Mouse (Mus musculus) ovary, postnatal 10 days (tissue): ENCODE results near the gene 4930578G10Rik.
"Not testable (repeated sequence)": the region's sequence is repeated elsewhere in the genome, so short reads cannot be mapped to it uniquely, and the experiment has no call there.

Experiments used
- DNase-seq: peaks from one replicate; pipeline ENCODE4 v3.0.0; 2022; ENCODE audit warnings: low spot score

The 4930578G10Rik gene

GRCm38 (mm10) chr4:42735245-42735644 is at the start of gene 4930578G10Rik:
Gene 4930578G10Rik, plus strand, starts transcription at chr4:42735545.
- DNase-seq: not testable (repeated sequence)

DNA sequence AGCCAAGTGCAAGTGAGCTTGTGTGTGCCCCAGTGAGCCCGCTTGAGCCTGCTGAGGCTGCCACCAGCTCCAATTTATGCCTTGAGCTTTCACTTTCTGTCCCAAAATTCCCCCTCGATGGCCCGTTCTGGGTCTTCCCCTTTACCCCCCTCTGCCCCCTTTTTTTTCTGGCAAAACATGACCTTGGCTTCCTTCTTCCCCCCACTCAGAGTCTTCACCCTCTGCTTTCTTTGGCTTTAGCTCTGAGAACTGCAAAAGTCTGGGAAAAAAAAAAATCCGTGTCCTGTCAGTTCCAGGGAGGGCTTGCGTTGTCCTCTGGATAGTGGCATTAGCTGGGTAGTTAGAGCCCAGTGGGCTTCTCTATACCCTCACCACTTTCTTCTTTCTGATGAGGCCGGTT is 21.1 kb downstream of the 4930578G10Rik start, which contains the start of gene Ccl19:
Ccl19 (minus strand) TSS at position 101 of the 400 bp plus-strand sequence.
- not testable (repeated sequence) for DNase-seq

- not testable (repeated sequence) for DNase-seq
Measured at GRCm38 (mm10) chr4:42773893-42774292, 38.5 kb downstream of the 4930578G10Rik start, which contains the start of gene Ccl21a. Gene Ccl21a, minus strand, starts transcription at chr4:42773993.

GRCm38 (mm10) chr4:42853788-42854187 is 118.4 kb downstream of the 4930578G10Rik start, which contains the start of gene Fam205a1:
Gene Fam205a1, minus strand, starts transcription at chr4:42853888.
- not testable (repeated sequence) for DNase-seq

GRCm38 (mm10) chr4:42856671-42857070 is 121.3 kb downstream of the 4930578G10Rik start, which contains the start of gene Gm12394:
Gene Gm12394, minus strand, starts transcription at chr4:42856771.
- DNase-seq: not testable (repeated sequence)

GRCm38 (mm10) chr4:42860483-42860882 is 125.1 kb downstream of the 4930578G10Rik start:
- not testable (repeated sequence) for DNase-seq

GRCm38 (mm10) chr4:42863487-42863886 is 128.1 kb downstream of the 4930578G10Rik start:
- DNase-seq: not testable (repeated sequence)

DNA sequence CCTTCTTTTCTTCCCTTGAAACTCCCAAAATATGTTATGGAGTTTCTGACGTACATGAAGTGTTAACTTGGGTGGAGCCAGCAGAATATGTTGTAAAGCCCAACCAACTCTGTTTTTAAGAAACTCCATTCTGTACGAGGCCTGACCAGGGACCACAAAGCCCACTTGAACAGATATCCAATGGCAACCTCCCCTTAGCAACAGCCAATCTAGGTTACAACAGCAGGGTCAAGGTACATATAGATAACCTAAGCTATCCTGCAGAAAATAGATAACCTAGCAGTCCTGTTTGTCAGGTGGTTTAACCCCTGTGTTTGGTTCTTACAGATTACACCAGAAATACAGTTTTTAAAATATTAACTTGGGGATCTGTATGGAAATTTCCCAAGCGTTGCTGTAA is 132.0 kb downstream of the 4930578G10Rik start:
- DNase-seq: no peak

DNA sequence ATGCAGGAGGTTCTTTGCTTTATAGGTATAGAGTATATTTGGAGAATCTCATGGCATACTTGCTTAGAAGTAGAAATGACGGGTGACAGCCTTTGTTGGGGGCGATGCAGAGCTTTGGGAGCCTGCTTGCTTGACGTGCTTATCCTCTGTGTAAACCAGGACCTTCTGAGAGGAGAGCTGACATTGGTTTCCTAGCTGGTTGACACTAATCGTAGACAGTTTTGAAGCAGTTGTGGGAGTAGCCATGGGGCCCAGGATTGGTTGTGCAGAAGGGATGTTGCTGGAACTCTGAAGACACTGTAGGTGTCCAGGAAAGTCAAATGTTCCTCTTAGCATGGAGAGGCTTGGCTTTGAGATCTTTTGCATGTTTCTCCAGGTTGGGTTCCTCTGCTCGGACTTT is 132.8 kb downstream of the 4930578G10Rik start:
- DNase-seq: no peak

DNA sequence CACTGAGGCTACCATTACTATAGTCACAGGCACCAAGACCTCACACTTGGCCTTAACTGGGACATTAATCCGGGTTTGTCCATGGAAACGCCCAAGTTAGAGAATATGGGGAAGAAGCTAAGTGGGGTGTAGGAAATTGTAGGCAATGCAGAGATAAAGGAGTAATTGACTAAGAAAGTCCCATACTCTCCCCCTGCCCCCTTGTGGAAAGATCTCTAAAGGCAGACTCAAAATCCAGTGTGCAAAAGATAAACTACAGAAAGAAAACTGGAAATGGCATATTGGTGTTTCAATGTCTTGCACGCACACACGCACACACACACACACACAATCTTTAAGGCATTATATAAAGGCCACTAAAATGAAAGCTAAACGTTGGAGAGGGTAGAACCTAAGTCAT is 135.4 kb downstream of the 4930578G10Rik start:
- DNase-seq: no peak

GRCm38 (mm10) chr4:42872151-42872550 is 136.8 kb downstream of the 4930578G10Rik start:
- no peak for DNase-seq

DNA sequence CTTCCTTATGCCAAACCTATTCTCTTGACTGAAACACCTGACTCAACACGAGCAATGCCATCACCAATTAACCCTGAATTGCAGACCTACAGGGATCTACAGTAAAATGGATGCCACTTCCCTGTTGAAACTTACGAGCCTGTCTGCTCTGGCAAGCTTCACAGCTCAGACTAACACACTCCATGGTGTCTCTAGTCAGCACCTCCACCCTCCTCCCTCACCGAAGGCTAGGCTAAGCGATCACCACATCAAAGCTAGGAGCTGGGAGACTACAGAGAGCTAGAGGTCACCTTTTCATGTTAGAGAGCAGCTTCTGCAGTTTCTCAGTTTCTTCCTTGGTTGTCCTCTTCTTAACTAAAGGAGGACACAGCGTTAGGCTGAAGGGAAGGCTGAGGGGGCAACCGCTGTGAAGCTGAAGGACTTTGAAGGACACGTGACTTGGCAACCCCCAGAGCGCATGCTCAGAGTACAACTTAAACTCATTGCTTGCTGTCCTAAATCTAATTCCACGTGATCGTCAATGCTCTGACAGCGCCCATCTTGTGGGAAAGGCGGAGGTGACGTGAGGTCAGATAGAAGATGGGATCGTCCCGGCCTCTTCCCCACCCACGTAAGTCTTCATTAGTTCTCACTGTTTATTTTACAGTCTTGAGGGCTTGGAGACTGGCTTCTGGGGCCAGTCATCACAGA is 137.5 kb downstream of the 4930578G10Rik start:
- DNase-seq: no peak

DNA sequence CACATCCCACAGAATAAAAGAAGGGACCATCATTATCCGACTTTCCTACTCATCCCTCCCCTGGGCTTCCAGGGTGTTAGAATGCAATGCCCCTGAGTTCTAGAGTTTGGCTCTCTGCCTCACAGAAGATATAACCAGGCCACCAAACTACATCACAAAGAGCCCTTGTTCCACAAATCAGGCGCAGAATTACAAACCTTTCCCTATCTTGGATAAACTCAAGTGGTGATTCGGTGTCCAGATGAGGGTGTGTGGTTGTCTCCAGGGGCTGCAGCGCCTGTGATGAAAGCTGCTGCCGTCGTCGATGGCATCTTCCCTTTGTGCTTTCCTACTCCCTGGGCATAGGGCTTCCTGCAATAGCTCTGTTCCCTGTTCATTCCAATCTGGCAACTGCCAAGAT is 138.8 kb downstream of the 4930578G10Rik start, which contains the start of gene Fam205c:
Fam205c (minus strand) TSS at position 101 of the 400 bp plus-strand sequence.
- DNase-seq: no peak

- no peak for DNase-seq
Measured at GRCm38 (mm10) chr4:42876586-42877291, 141.4 kb downstream of the 4930578G10Rik start.

- no peak for DNase-seq
Measured at GRCm38 (mm10) chr4:42877657-42878056, 142.3 kb downstream of the 4930578G10Rik start.

DNA sequence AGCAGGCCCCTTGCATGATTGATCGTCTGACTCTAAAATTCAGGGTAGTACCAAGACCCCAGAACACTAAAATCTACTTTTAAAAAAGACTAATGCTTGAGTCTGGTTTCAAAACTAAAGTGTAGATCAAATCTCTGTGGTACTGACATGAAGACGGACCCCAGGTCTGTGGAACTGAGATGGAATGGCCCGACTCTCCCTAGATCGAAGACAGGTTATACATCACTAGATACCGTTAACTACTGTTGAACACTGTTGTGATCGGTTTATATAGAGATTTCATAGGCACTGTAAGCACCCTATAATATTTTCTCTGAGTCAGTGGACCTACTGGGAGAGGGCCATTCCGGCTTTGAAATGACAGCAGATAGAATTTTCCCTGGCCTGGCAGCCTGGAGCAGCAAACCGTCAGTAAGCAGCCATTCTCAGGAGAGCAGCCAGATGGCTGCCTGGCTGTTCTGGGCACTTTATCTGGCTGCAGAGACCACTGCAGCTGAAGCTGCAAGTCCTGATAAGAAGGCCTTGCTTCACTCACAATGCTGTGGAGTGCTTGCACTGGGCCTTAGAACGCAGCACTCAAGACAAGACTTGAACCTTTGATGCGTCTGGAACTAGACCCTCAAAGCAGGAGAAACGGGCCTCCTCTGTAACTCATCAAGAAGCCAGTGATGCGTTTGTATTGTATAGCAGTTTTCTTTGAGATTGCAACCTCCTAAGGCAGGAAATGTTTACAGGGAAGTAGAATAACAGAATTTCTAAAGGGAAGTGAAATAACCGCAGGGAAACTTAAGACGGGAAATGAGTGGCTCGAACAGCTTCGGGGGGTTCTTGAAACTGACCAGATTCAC is 144.7 kb downstream of the 4930578G10Rik start:
- DNase-seq: no peak

DNA sequence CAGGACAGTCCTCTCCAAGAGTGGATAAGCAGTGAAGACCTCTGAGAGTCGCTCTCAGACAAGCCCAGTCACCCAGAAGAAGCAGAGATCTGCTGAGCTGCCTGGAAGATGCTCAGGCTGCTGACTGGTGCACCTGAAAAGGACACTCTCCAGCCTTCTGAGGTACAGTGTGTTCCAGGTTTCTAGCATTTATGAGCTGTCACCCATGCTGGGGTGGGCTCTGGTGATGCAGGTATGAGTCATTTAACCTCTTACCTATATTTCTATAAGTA is 145.3 kb downstream of the 4930578G10Rik start:
- no peak for DNase-seq

GRCm38 (mm10) chr4:42886926-42887325 is 151.6 kb downstream of the 4930578G10Rik start:
- no peak for DNase-seq

GRCm38 (mm10) chr4:42888806-42889205 is 153.5 kb downstream of the 4930578G10Rik start:
- no peak for DNase-seq

DNA sequence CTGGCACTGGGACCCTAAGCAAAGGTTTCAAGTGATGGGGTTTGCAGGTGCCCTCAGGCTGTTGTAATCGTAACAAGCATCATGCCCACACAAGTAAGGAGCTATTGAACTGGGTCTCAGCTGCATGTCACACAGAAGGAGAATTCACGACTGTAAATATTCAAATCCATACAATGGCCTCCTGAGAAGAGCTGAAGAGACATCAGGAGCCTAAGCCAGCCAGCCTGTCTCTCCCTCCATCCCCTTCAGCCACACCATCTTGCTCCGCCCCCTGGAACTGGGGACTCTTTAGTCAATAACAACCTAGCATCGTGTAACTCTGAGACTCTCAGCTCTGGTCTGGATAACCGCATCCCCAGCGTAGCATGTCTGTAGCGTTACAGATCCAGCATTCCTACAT is 155.8 kb downstream of the 4930578G10Rik start:
- no peak for DNase-seq

DNA sequence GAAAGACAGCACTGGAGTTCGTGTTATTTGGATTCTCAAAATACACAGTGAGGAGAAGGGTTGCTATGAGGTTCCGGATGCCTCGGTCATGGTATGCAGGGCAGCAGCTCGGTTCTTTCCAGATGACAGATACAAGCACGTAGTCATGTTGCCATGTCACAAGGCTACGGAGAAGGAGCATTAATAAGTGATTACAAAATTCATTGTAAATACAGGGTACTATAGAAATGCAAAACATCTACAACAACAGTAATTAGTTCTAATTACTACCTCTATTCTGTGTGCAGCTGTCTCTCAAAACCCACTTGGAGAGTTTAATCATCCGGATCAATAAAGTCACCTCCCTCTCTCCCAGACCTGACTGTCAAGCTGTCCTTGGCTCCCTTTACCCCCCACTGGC is 159.8 kb downstream of the 4930578G10Rik start:
- DNase-seq: no peak
